Mouse (Mus musculus): ENCODE data around the gene Fxyd5. TPM values are rescaled to one million over a fixed set of nuclear protein-coding genes. Genes with fewer than 3 reads are reported as not detected.
A peak's percentile ranks its signal among the peaks of the same experiment; 100 is the strongest.

Fxyd5 gene
- total RNA-seq, 2 experiments from 2014 or later = 9.6 to 11.3 TPM

GRCm38 (mm10) chr7:31049846-31050281 lies 7.6 kb upstream of the Fxyd5 start:
- no peak for DNase-seq
- intact Hi-C loops (cut with DNase I) = no loop called here

GRCm38 (mm10) chr7:31049135-31049845 lies 7.0 kb upstream of the Fxyd5 start:
- intact Hi-C loops (cut with DNase I) = no loop called here
- no peak for DNase-seq

GRCm38 (mm10) chr7:31041662-31042315 lies 492 bp downstream of the Fxyd5 start:
- intact Hi-C loops (cut with DNase I) = no loop called here
- peak in 1 of 2 experiments; percentile 59 for DNase-seq

GRCm38 (mm10) chr7:31041023-31041407 lies 1.3 kb downstream of the Fxyd5 start:
- DNase-seq = no peak
- intact Hi-C loops (cut with DNase I) = no loop called here

GRCm38 (mm10) chr7:31040281-31041022 lies 1.8 kb downstream of the Fxyd5 start:
- intact Hi-C loops (cut with DNase I) = no loop called here
- no peak for DNase-seq

GRCm38 (mm10) chr7:31039011-31039410 lies 3.3 kb downstream of the Fxyd5 start:
- intact Hi-C loops (cut with DNase I) = no loop called here

GRCm38 (mm10) chr7:31037675-31038074 lies 4.6 kb downstream of the Fxyd5 start:
- intact Hi-C loops (cut with DNase I) = no loop called here
- no peak for DNase-seq

More at GRCm38 (mm10) chr7:31039011-31039410, 3.3 kb downstream of the Fxyd5 start:
- DNase-seq = no peak

GRCm38 (mm10) chr7:31036917-31037316 lies 5.4 kb downstream of the Fxyd5 start:
- intact Hi-C loops (cut with DNase I) = no loop called here
- DNase-seq = no peak

- no peak for DNase-seq
- intact Hi-C loops (cut with DNase I) = no loop called here
These were observed 7.0 kb downstream of the Fxyd5 start for GRCm38 (mm10) chr7:31035291-31035690.

GRCm38 (mm10) chr7:31034789-31035188 lies 7.5 kb downstream of the Fxyd5 start:
- intact Hi-C loops (cut with DNase I) = no loop called here
- DNase-seq = no peak

GRCm38 (mm10) chr7:31033409-31034165 lies 8.7 kb downstream of the Fxyd5 start:
- intact Hi-C loops (cut with DNase I) = no loop called here
- DNase-seq = no peak

- intact Hi-C loops (cut with DNase I) = no loop called here
These were observed 10.6 kb downstream of the Fxyd5 start for GRCm38 (mm10) chr7:31031731-31032130.

GRCm38 (mm10) chr7:31030717-31031116 lies 11.6 kb downstream of the Fxyd5 start:
- intact Hi-C loops (cut with DNase I) = no loop called here
- no peak for DNase-seq

More at GRCm38 (mm10) chr7:31031731-31032130, 10.6 kb downstream of the Fxyd5 start:
- DNase-seq = no peak

GRCm38 (mm10) chr7:31028609-31029008 lies 13.7 kb downstream of the Fxyd5 start:
- intact Hi-C loops (cut with DNase I) = no loop called here

GRCm38 (mm10) chr7:31017104-31017901 lies 25.0 kb downstream of the Fxyd5 start:
- intact Hi-C loops (cut with DNase I) = no loop called here

More at GRCm38 (mm10) chr7:31028609-31029008, 13.7 kb downstream of the Fxyd5 start:
- DNase-seq = no peak

GRCm38 (mm10) chr7:31012971-31013370 lies 29.3 kb downstream of the Fxyd5 start:
- intact Hi-C loops (cut with DNase I) = no loop called here

More at GRCm38 (mm10) chr7:31017104-31017901, 25.0 kb downstream of the Fxyd5 start:
- DNase-seq = no peak

GRCm38 (mm10) chr7:31008889-31009288 lies 33.4 kb downstream of the Fxyd5 start:
- intact Hi-C loops (cut with DNase I) = no loop called here

More at GRCm38 (mm10) chr7:31012971-31013370, 29.3 kb downstream of the Fxyd5 start:
- no peak for DNase-seq

GRCm38 (mm10) chr7:31008175-31008574 lies 34.1 kb downstream of the Fxyd5 start:
- intact Hi-C loops (cut with DNase I) = no loop called here
- DNase-seq = no peak

More at GRCm38 (mm10) chr7:31008889-31009288, 33.4 kb downstream of the Fxyd5 start:
- no peak for DNase-seq

- intact Hi-C loops (cut with DNase I) = no loop called here
- DNase-seq = no peak
These were observed 34.5 kb downstream of the Fxyd5 start for GRCm38 (mm10) chr7:31007775-31008174.
